9 mouse cellular contexts compared by ENCODE assay signal in the genomic region with DNA sequence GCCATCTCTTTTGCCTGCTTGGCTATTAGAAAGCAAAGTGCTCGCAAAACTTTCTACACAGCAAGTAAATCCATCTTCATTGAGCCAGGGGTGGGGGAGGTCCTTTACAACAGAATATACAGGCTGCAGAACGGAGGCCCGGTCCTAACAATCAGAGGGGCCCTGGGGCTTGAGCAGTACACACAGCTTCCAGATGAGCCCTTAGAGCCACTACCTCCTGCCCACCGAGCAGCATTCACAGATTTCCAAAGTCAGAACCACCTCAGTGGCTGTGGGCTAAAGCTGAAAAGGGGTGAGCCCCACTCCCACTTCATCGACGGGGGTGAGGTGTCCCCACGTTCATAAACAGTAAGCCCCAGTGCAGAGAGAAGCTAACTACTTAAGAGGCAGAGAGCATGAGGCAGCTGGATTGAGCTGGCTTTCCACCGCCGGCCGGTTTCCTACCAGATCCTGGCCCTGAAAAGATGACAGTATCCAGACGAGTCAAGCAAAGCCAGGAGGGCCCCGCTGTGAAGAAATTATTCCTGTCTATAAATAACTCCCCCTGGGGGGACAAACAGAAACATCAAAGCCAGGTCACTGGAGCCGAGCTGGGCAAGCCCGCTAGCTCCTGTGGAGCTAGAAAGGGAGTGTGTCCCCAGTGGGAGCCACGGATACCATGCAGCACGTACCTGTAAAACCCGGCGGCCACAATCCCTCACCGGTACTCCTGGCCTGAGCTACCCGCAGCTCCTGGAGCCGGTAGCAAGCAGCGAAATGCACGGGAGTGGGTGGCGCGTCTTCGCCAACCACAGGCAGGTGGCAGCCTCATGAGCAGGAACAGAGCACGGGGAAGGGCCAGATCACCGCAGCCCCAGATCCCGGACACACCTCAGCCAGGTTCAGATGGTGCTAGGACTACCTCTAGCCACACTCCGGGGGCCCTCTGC. TPM values are rescaled to one million over a fixed set of nuclear protein-coding genes. Genes with fewer than 3 reads are reported as not detected.
DNase-seq lines count a peak whose midpoint lies in the region; ATAC-seq lines count a peak whose summit lies in the region.
"Had no signal": no experiment of that assay in that cellular context is flagged by ENCODE, and none has a peak within 500 bp of the region (broad histone marks: within the 10 kb centered on the region; RNA-seq: fewer than 3 reads in every experiment).

No protein-coding gene starts in this region.

- H3K27me3 ChIP-seq in heart, embryonic 15.5 days = no peaks in the 10 kb centered on the region
- H3K27me3 ChIP-seq in kidney, embryonic 16.5 days (ENCODE audit: insufficient read depth, low read length) = 0 out of 2 replicates have a peak, but pooled peaks cover 4% of the 10 kb centered on the region
- peaks cover 16% of the 10 kb centered on the region for H3K27me3 ChIP-seq in liver, embryonic 16.5 days (ENCODE audit: control insufficient read depth, insufficient read depth, low read depth, low read length)
- H3K27me3 ChIP-seq in neural tube, embryonic 12.5 days (replicated peaks) = no peaks in the 10 kb centered on the region

- peak overlapping the region; percentile 57 for H3K9ac ChIP-seq in heart, embryonic 15.5 days
- H3K9ac ChIP-seq in kidney, embryonic 16.5 days (replicated peaks; ENCODE audit: low read length) = peak overlapping the region; percentile 47
- H3K9ac ChIP-seq in liver, embryonic 16.5 days (ENCODE audit: low read depth, low read length) = no peak overlapping the region; the same call in 1 of the 2 replicates
- peak overlapping the region; percentile 36 for H3K9ac ChIP-seq in neural tube, embryonic 12.5 days

- H3K9me3 ChIP-seq in heart, embryonic 15.5 days (replicated peaks) = no peaks in the 10 kb centered on the region
- peaks cover 8% of the 10 kb centered on the region for H3K9me3 ChIP-seq in kidney, embryonic 16.5 days (ENCODE audit: low read length)
- no peaks in the 10 kb centered on the region for H3K9me3 ChIP-seq in liver, embryonic 16.5 days (replicated peaks; ENCODE audit: control insufficient read depth, low read length)
- 0 out of 2 replicates have a peak, but pooled peaks cover 4% of the 10 kb centered on the region for H3K9me3 ChIP-seq in neural tube, embryonic 12.5 days

- peak; percentile 37 for DNase-seq in urinary bladder, postnatal 14 days (ENCODE audit: low spot score)
- no peak for DNase-seq in urinary bladder, postnatal 10 days (ENCODE audit: low spot score)
- peak; percentile 31 for DNase-seq in embryo, embryonic 9.5 days (ENCODE audit: extremely low spot score)
- DNase-seq in thymus, postnatal 4 days = peak; percentile 55

- 5% methylated on average over 30 of the region's 30 CpGs for WGBS in heart, embryonic 15.5 days
- WGBS in kidney, embryonic 16.5 days = 6% methylated on average over 30 of the region's 30 CpGs
- WGBS in liver, embryonic 16.5 days (ENCODE audit: insufficient replicate concordance) = 12% methylated on average over 30 of the region's 30 CpGs
- 6% methylated on average over 30 of the region's 30 CpGs for WGBS in neural tube, embryonic 12.5 days

- H3K4me1 ChIP-seq in heart, embryonic 15.5 days (replicated peaks) = peaks cover 19% of the 10 kb centered on the region
- H3K4me1 ChIP-seq in kidney, embryonic 16.5 days (ENCODE audit: insufficient read depth, low read length) = peaks cover 13% of the 10 kb centered on the region
- no peaks in the 10 kb centered on the region; the same call in 1 of the 2 replicates for H3K4me1 ChIP-seq in liver, embryonic 16.5 days (ENCODE audit: control insufficient read depth, low read depth, low read length)
- peaks cover 20% of the 10 kb centered on the region for H3K4me1 ChIP-seq in neural tube, embryonic 12.5 days

- peak overlapping the region; percentile 95 for H3K27ac ChIP-seq in heart, embryonic 15.5 days
- H3K27ac ChIP-seq in kidney, embryonic 16.5 days (ENCODE audit: low read length) = no peak overlapping the region
- H3K27ac ChIP-seq in liver, embryonic 16.5 days (ENCODE audit: low read length) = no peak overlapping the region
- H3K27ac ChIP-seq in neural tube, embryonic 12.5 days = peak overlapping the region; percentile 34; the same call in 1 of the 2 replicates
- H3K27ac ChIP-seq: macrophage had no signal

- H3K4me2 ChIP-seq in heart, embryonic 15.5 days = peak overlapping the region; percentile 71
- peak overlapping the region; percentile 54 for H3K4me2 ChIP-seq in kidney, embryonic 16.5 days (replicated peaks; ENCODE audit: low read depth, low read length)
- H3K4me2 ChIP-seq in liver, embryonic 16.5 days (ENCODE audit: low read depth, low read length) = peak overlapping the region; percentile 42
- peak overlapping the region; percentile 56 for H3K4me2 ChIP-seq in neural tube, embryonic 12.5 days (replicated peaks)

- peak; percentile 74 for ATAC-seq in heart, embryonic 15.5 days (replicated peaks; ENCODE audit: insufficient number of reproducible peaks, insufficient read depth, low FRiP score, low read depth)
- peak; percentile 69 for ATAC-seq in kidney, embryonic 16.5 days (ENCODE audit: low FRiP score, low TSS enrichment)
- peak; percentile 51; the same call in 1 of the 2 replicates for ATAC-seq in liver, embryonic 16.5 days (ENCODE audit: low read depth)
- peak; percentile 65; the same call in 1 of the 2 replicates for ATAC-seq in neural tube, embryonic 12.5 days (ENCODE audit: low FRiP score, low read depth)

- H3K4me3 ChIP-seq in heart, embryonic 15.5 days = peak overlapping the region; percentile 46
- H3K4me3 ChIP-seq in kidney, embryonic 16.5 days (ENCODE audit: low read length) = peak overlapping the region; percentile 26
- H3K4me3 ChIP-seq in liver, embryonic 16.5 days (ENCODE audit: low read depth, low read length) = peak overlapping the region; percentile 29; the same call in 1 of the 2 replicates
- peak overlapping the region; percentile 18 for H3K4me3 ChIP-seq in neural tube, embryonic 12.5 days

- H3K36me3 ChIP-seq in heart, embryonic 15.5 days = no peaks in the 10 kb centered on the region
- H3K36me3 ChIP-seq in kidney, embryonic 16.5 days (ENCODE audit: insufficient read depth, low read length) = no peaks in the 10 kb centered on the region
- no peaks in the 10 kb centered on the region for H3K36me3 ChIP-seq in liver, embryonic 16.5 days (ENCODE audit: control insufficient read depth, insufficient read depth)
- H3K36me3 ChIP-seq in neural tube, embryonic 12.5 days = no peaks in the 10 kb centered on the region

RNA-seq across cellular contexts. Expression of a gene that starts 10.8 kb away (rescaled TPM):
- 7.4 and 8.5 TPM in 2 replicates for polyA plus RNA-seq in heart, embryonic 15.5 days (2015; fragmentation: Nextera tagmentation; extraction: Ambion mirVana)
- 8.9 and 10.5 TPM in 2 replicates for polyA plus RNA-seq in kidney, embryonic 16.5 days (2015; fragmentation: Nextera tagmentation; extraction: Ambion mirVana)
- polyA plus RNA-seq in liver, embryonic 16.5 days (2015; fragmentation: Nextera tagmentation; extraction: Ambion mirVana) = 2.2 and 2.3 TPM in 2 replicates
- polyA plus RNA-seq in neural tube, embryonic 12.5 days (2016; fragmentation: Nextera tagmentation; extraction: Ambion mirVana) = 10.3 TPM in 2 replicates

RNA-seq across cellular contexts. Expression of a gene that starts 25.7 kb away (rescaled TPM):
- polyA plus RNA-seq in heart, embryonic 15.5 days (2015; fragmentation: Nextera tagmentation; extraction: Ambion mirVana) = 4.5 TPM in 2 replicates
- polyA plus RNA-seq in kidney, embryonic 16.5 days (2015; fragmentation: Nextera tagmentation; extraction: Ambion mirVana) = 14.2 and 17.4 TPM in 2 replicates
- polyA plus RNA-seq in liver, embryonic 16.5 days (2015; fragmentation: Nextera tagmentation; extraction: Ambion mirVana) = 1.7 and 1.9 TPM in 2 replicates
- polyA plus RNA-seq in neural tube, embryonic 12.5 days (2016; fragmentation: Nextera tagmentation; extraction: Ambion mirVana) = 3.5 and 4.1 TPM in 2 replicates
- polyA plus RNA-seq: macrophage had no signal

Comparison
In these comparisons a context has a peak if more than half of its experiments do, and no peak if none do; other contexts are left out.
1. H3K27ac ChIP-seq: peak in heart, embryonic 15.5 days (single experiment) and neural tube, embryonic 12.5 days (single experiment); none in kidney, embryonic 16.5 days (single experiment) and liver, embryonic 16.5 days (single experiment).
2. Peak in every context shown above with its lines, with median percentiles within 50 percentile points of each other: ATAC-seq, H3K4me2 ChIP-seq and H3K4me3 ChIP-seq.